Mouse (Mus musculus) liver, embryonic 14 days (tissue): ENCODE results near the gene Gm6408. TPM values are rescaled to one million over a fixed set of nuclear protein-coding genes. Genes with fewer than 3 reads are reported as not detected.

Experiments
- polyA plus RNA-seq: library from polyadenylated mRNA; depleted of rRNA; stranded (reverse); fragments of >200 nt; gene quantifications from 2 replicates; pipeline ENCODE4 v1.2.3, GENCODE M21; 2012; rRNA removed

The Gm6408 gene
- not detected in 2 replicates for polyA plus RNA-seq

GRCm38 (mm10) chr5:146481665-146482064 lies at the start of gene Gm6408:
Gene Gm6408 (plus strand): TSS chr5:146481965.

DNA sequence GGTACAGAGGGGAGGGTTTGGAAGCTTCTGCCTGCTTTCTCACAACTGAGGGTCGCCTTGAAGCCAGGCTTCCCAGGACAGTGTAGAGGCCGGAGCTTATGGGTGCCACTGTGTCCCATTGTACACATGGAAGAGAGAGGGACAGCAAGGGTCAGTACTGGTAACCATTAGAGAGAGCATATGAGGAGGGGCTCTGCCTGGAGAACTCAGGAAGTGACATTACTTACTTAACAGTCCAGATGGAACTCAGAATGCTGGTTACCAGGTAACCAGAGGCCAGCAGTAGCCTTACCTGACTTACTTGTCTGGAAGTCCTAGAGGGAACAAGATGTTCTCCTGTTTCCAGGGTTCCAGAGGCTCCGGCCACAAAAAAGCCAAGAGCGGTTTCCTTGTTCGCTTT lies 9.3 kb downstream of the Gm6408 start, which contains the start of gene Gm6370:
Gene Gm6370, plus strand, starts transcription at position 301 of the 400 bp plus-strand sequence.

GRCm38 (mm10) chr5:146502099-146502498 lies 20.3 kb downstream of the Gm6408 start, which contains the start of gene 4930449I24Rik:
Gene 4930449I24Rik (plus strand): TSS chr5:146502399.

GRCm38 (mm10) chr5:146513823-146514222 lies 32.1 kb downstream of the Gm6408 start, which contains the start of gene Gm3402:
Gene Gm3402 (plus strand): TSS chr5:146514123.

DNA sequence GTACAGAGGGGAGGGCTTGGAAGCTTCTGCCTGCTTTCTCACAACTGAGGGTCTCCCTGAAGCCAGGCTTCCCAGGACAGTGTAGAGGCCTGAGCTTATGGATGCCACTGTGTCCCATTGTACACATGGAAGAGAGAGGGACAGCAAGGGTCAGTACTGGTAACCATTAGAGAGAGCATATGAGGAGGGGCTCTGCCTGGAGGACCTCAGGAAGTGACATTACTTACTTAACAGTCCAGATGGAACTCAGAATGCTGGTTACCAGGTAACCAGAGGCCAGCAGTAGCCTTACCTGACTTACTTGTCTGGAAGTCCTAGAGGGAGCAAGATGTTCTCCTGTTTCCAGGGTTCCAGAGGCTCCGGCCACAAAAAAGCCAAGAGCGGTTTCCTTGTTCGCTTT lies 43.7 kb downstream of the Gm6408 start, which contains the start of gene Gm3404:
Gene Gm3404, plus strand, starts transcription at position 301 of the 400 bp plus-strand sequence.

Other genes starting within 250 kb of the Gm6408 start
- 0.05 and 0.08 TPM in 2 replicates for gene Wasf3, start 97.0 kb upstream of the Gm6408 start, polyA plus RNA-seq
- gene Gm6370, start 9.4 kb downstream of the Gm6408 start, polyA plus RNA-seq = not detected in 2 replicates
- not detected in 2 replicates for gene 4930449I24Rik, start 20.4 kb downstream of the Gm6408 start, polyA plus RNA-seq
- not detected in 2 replicates for gene Gm3402, start 32.2 kb downstream of the Gm6408 start, polyA plus RNA-seq
- gene Gm3404, start 43.8 kb downstream of the Gm6408 start, polyA plus RNA-seq = not detected in 2 replicates
- not detected in 2 replicates for gene Gm3409, start 55.7 kb downstream of the Gm6408 start, polyA plus RNA-seq
- gene Gm3415, start 74.2 kb downstream of the Gm6408 start, polyA plus RNA-seq = not detected in 2 replicates
- 0.62 and 0.80 TPM in 2 replicates for gene Gpr12, start 103.3 kb downstream of the Gm6408 start, polyA plus RNA-seq